Mouse (Mus musculus) splenic B cell, adult 2 months (primary cell): ENCODE data around the gene Amt.
"Not testable (repeated sequence)": the region's sequence is repeated elsewhere in the genome, so short reads cannot be mapped to it uniquely, and the experiment has no call there.

Experiments used
- DNase-seq: peaks from one replicate; pipeline ENCODE4 v3.0.0-alpha.2; 2011; ENCODE audit warnings: low read depth, low spot score
- H3K27me3 ChIP-seq: 2 replicates; pipeline ENCODE4 v1.6.1; 2012; ENCODE audit warnings: mild to moderate bottlenecking, low read length, moderate library complexity, mixed read lengths; ENCODE audit not compliant: control insufficient read depth, poor library complexity, insufficient read depth, severe bottlenecking
- H3K36me3 ChIP-seq: 2 replicates; pipeline ENCODE4 v1.6.1; 2012; ENCODE audit warnings: mild to moderate bottlenecking, low read length, moderate library complexity, mixed read lengths; ENCODE audit not compliant: control insufficient read depth, poor library complexity, insufficient read depth, severe bottlenecking

Gene Amt

GRCm38 (mm10) chr9:108272691-108273090, 24.0 kb upstream of the Amt start:
- no peaks in the 10 kb centered on the region for H3K36me3 ChIP-seq
- DNase-seq = no peak
- H3K27me3 ChIP-seq = no peaks in the 10 kb centered on the region

- H3K36me3 ChIP-seq = no peaks in the 10 kb centered on the region
- no peak for DNase-seq
- no peaks in the 10 kb centered on the region for H3K27me3 ChIP-seq
Observed at GRCm38 (mm10) chr9:108273485-108273884, 23.2 kb upstream of the Amt start.

- Histone ChIP-seq H3K36me3 (no peaks in the 10 kb centered on the region), H3K27me3 (no peaks in the 10 kb centered on the region)
- no peak for DNase-seq
Observed at GRCm38 (mm10) chr9:108274476-108275330, 21.9 kb upstream of the Amt start.

GRCm38 (mm10) chr9:108275331-108275659, 21.4 kb upstream of the Amt start:
- Histone ChIP-seq H3K36me3 (no peaks in the 10 kb centered on the region), H3K27me3 (no peaks in the 10 kb centered on the region)
- no peak for DNase-seq

- DNase-seq = peak; percentile 71
- Histone ChIP-seq H3K36me3 (no peaks in the 10 kb centered on the region), H3K27me3 (no peaks in the 10 kb centered on the region)
Observed at GRCm38 (mm10) chr9:108278697-108279450, 17.8 kb upstream of the Amt start.

GRCm38 (mm10) chr9:108280071-108280828, 16.4 kb upstream of the Amt start:
- no peak for DNase-seq
- Histone ChIP-seq H3K36me3 (no peaks in the 10 kb centered on the region), H3K27me3 (no peaks in the 10 kb centered on the region)

- Histone ChIP-seq H3K36me3 (no peaks in the 10 kb centered on the region), H3K27me3 (no peaks in the 10 kb centered on the region)
- peak; percentile 91 for DNase-seq
Observed at GRCm38 (mm10) chr9:108284410-108284809, 12.2 kb upstream of the Amt start.

GRCm38 (mm10) chr9:108287526-108288238, 9.0 kb upstream of the Amt start:
- H3K27me3 ChIP-seq, H3K36me3 ChIP-seq, DNase-seq: not testable (repeated sequence)

GRCm38 (mm10) chr9:108289347-108289746, 7.3 kb upstream of the Amt start:
- no peak for DNase-seq
- Histone ChIP-seq H3K27me3 (no peaks in the 10 kb centered on the region), H3K36me3 (no peaks in the 10 kb centered on the region)

- DNase-seq = peak; percentile 95
- no peaks in the 10 kb centered on the region for H3K27me3 ChIP-seq
- no peaks in the 10 kb centered on the region; the same call in 1 of the 2 replicates for H3K36me3 ChIP-seq
Observed at GRCm38 (mm10) chr9:108290016-108290750, 6.5 kb upstream of the Amt start, which contains the start of gene Nicn1. Gene Nicn1, plus strand, starts transcription at chr9:108290429.

GRCm38 (mm10) chr9:108290773-108291172, 5.9 kb upstream of the Amt start:
- Histone ChIP-seq H3K36me3 (no peaks in the 10 kb centered on the region; the same call in 1 of the 2 replicates), H3K27me3 (no peaks in the 10 kb centered on the region)
- DNase-seq = no peak

GRCm38 (mm10) chr9:108301853-108302252, 5.2 kb downstream of the Amt start:
- H3K36me3 ChIP-seq = 0 out of 2 replicates have a peak, but pooled peaks cover 1% of the 10 kb centered on the region
- no peak for DNase-seq
- no peaks in the 10 kb centered on the region for H3K27me3 ChIP-seq

GRCm38 (mm10) chr9:108304716-108305115, 8.1 kb downstream of the Amt start:
- no peak for DNase-seq
- H3K27me3 ChIP-seq = no peaks in the 10 kb centered on the region
- H3K36me3 ChIP-seq = 0 out of 2 replicates have a peak, but pooled peaks cover 1% of the 10 kb centered on the region

GRCm38 (mm10) chr9:108305170-108305569, 8.5 kb downstream of the Amt start:
- Histone ChIP-seq H3K36me3 (0 out of 2 replicates have a peak, but pooled peaks cover 1% of the 10 kb centered on the region), H3K27me3 (no peaks in the 10 kb centered on the region)
- no peak for DNase-seq
